Mouse (Mus musculus) megakaryocyte, embryonic 14.5 days (primary cell): ENCODE data around the gene Fsip1.

ENCODE experiments used
- FLI1 ChIP-seq: IDR thresholded peaks from 2 replicates; pipeline ENCODE4 v1.6.1; 2012; ENCODE audit warnings: low read length, inconsistent platforms, mixed read lengths
- GATA1 ChIP-seq: IDR thresholded peaks from 3 replicates; pipeline ENCODE4 v1.6.1; 2012; ENCODE audit warnings: mixed read lengths, low read length, inconsistent platforms, borderline replicate concordance

DNA sequence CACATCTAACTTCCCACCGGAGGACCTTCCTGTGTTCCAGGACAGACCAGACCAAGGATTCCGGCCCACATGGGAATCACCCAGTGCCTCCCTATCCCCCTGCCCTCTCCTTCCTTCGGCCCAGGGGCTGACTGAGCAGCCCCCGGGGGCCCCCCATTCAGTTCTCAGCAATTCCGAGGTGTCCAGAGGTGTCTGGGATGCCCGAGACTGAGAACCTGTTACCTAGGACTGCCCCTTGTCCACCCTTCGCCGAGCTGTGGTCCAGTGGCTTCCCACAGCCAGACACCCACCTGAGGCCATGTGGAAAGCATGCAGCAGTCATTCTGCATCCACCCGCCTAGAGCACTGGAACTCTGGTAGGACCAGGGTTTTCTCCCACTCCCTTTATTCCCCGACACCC, 115.1 kb downstream of the Fsip1 start:
- TF ChIP-seq GATA1 (no peak), FLI1 (no peak)
